ENCODE assay signal across 19 mouse cellular contexts in the genomic region with DNA sequence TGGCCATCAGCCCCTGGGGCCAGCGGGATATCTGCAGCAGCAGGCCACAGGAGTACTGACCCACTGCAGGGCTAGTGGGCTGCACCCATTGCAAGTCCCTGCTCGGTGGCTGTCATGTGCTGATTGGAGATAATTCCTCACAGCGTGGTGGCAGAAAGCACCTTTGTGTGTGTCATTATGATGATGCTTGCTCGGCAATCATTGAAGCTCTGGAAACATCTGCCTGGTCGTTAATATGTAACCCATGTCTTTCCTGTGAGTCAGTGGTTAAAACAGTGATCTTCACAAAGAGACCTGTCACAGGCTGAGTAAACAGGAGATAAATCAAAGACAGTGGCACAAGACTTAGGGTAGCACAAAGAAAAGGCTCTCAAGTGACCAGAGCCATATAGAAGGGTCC.
DNase-seq lines count a peak whose midpoint lies in the region; ATAC-seq and TF ChIP-seq lines count a peak whose summit lies in the region.
"Had no signal": no experiment of that assay in that cellular context is flagged by ENCODE, and none has a peak within 500 bp of the region (broad histone marks: within the 10 kb centered on the region; RNA-seq: fewer than 3 reads in every experiment).

No protein-coding gene starts in this region.

- no peak overlapping the region for H3K4me2 ChIP-seq in intestine, embryonic 14.5 days (ENCODE audit: low read length)
- H3K4me2 ChIP-seq in liver, embryonic 12.5 days: peak overlapping the region; percentile 53
- H3K4me2 ChIP-seq in lung, postnatal 0 days (replicated peaks; ENCODE audit: low read depth, low read length): no peak overlapping the region
- H3K4me2 ChIP-seq: heart, embryonic 12.5 days; neural tube, embryonic 12.5 days had no signal

- peak; percentile 22 to 29 for DNase-seq in kidney, postnatal 36 days
- no peak for DNase-seq in kidney, adult 18-20 months
- no peak for DNase-seq in intestine, embryonic 14.5 days (ENCODE audit: low spot score)
- DNase-seq in gastrocnemius, postnatal 4 days (ENCODE audit: low spot score in 2 of 2): no peak
- DNase-seq in lung, postnatal 0 days (ENCODE audit: low spot score): no peak
- DNase-seq: adrenal gland, postnatal 36 days; cerebellum, adult 9-11 months; forebrain, postnatal 0 days; gastrocnemius, adult 2 months; heart, postnatal 36 days; lung, adult 2 months; right cerebral cortex, postnatal 25 days had no signal

- 44% methylated on average over 5 of the region's 5 CpGs for WGBS in intestine, embryonic 14.5 days
- 24% methylated on average over 5 of the region's 5 CpGs for WGBS in liver, embryonic 12.5 days (ENCODE audit: insufficient replicate concordance)
- 50% methylated on average over 5 of the region's 5 CpGs for WGBS in lung, postnatal 0 days

- H3K4me3 ChIP-seq in intestine, embryonic 14.5 days (ENCODE audit: low read depth, low read length): no peak overlapping the region
- no peak overlapping the region for H3K4me3 ChIP-seq in liver, embryonic 12.5 days
- no peak overlapping the region for H3K4me3 ChIP-seq in lung, postnatal 0 days (ENCODE audit: low read depth, low read length)
- H3K4me3 ChIP-seq: gastrocnemius, adult 2 months; heart, embryonic 12.5 days; neural tube, embryonic 12.5 days had no signal

- H3K27ac ChIP-seq in intestine, embryonic 14.5 days (ENCODE audit: low read depth): no peak overlapping the region
- peak overlapping the region; percentile 81 for H3K27ac ChIP-seq in liver, embryonic 12.5 days
- no peak overlapping the region for H3K27ac ChIP-seq in lung, postnatal 0 days (ENCODE audit: low read length)
- H3K27ac ChIP-seq: gastrocnemius, adult 2 months; macrophage; neural tube, embryonic 12.5 days had no signal

- no peaks in the 10 kb centered on the region for H3K27me3 ChIP-seq in intestine, embryonic 14.5 days (replicated peaks; ENCODE audit: control insufficient read depth, insufficient read depth, low read length)
- no peaks in the 10 kb centered on the region for H3K27me3 ChIP-seq in liver, embryonic 12.5 days (replicated peaks)
- H3K27me3 ChIP-seq in lung, postnatal 0 days (replicated peaks; ENCODE audit: insufficient read depth, low read length): no peaks in the 10 kb centered on the region
- H3K27me3 ChIP-seq: CH12.LX; neural tube, embryonic 12.5 days had no signal

- no peaks in the 10 kb centered on the region for H3K36me3 ChIP-seq in intestine, embryonic 14.5 days (ENCODE audit: control insufficient read depth, insufficient read depth, low read length)
- no peaks in the 10 kb centered on the region for H3K36me3 ChIP-seq in liver, embryonic 12.5 days
- H3K36me3 ChIP-seq in lung, postnatal 0 days (ENCODE audit: insufficient read depth, low read length): no peaks in the 10 kb centered on the region
- H3K36me3 ChIP-seq: heart, embryonic 12.5 days; neural tube, embryonic 12.5 days had no signal

- no peaks in the 10 kb centered on the region for H3K9me3 ChIP-seq in intestine, embryonic 14.5 days (ENCODE audit: control insufficient read depth, low read length)
- no peaks in the 10 kb centered on the region for H3K9me3 ChIP-seq in liver, embryonic 12.5 days (replicated peaks)
- no peaks in the 10 kb centered on the region for H3K9me3 ChIP-seq in lung, postnatal 0 days (ENCODE audit: low read length)
- H3K9me3 ChIP-seq: heart, embryonic 12.5 days; neural tube, embryonic 12.5 days had no signal

- TF ChIP-seq EP300 in lung, postnatal 0 days (IDR thresholded peaks at IDR 0.05): no peak

- H3K4me1 ChIP-seq in intestine, embryonic 14.5 days (replicated peaks; ENCODE audit: control insufficient read depth, insufficient read depth, low read length): peaks cover 5% of the 10 kb centered on the region; the same call in 1 of the 2 replicates
- H3K4me1 ChIP-seq in liver, embryonic 12.5 days: peaks cover 45% of the 10 kb centered on the region
- no peaks in the 10 kb centered on the region for H3K4me1 ChIP-seq in lung, postnatal 0 days (ENCODE audit: insufficient read depth, low read depth, low read length)
- H3K4me1 ChIP-seq: heart, embryonic 12.5 days had no signal

- no peak for TF ChIP-seq CTCF in lung, postnatal 0 days (IDR thresholded peaks at IDR 0.05)

- peak; percentile 36; the same call in 1 of the 2 replicates for ATAC-seq in intestine, embryonic 14.5 days (replicated peaks; ENCODE audit: low FRiP score, low TSS enrichment, low read depth)
- peak; percentile 41 for ATAC-seq in liver, embryonic 12.5 days
- no peak for ATAC-seq in lung, postnatal 0 days
- no peak for ATAC-seq in CD4-positive, CD25-positive, alpha-beta regulatory T cell, adult 4 months
- ATAC-seq: activated CD4-positive, CD25-positive, alpha-beta regulatory T cell, adult 4 months; forebrain, postnatal 0 days had no signal

- no peak overlapping the region for H3K9ac ChIP-seq in intestine, embryonic 14.5 days (ENCODE audit: low read length)
- peak overlapping the region; percentile 51 for H3K9ac ChIP-seq in liver, embryonic 12.5 days
- H3K9ac ChIP-seq in lung, postnatal 0 days (replicated peaks; ENCODE audit: low read depth): no peak overlapping the region
- H3K9ac ChIP-seq: forebrain, postnatal 0 days; heart, embryonic 12.5 days; neural tube, embryonic 12.5 days had no signal

Comparison
In these comparisons a context has a peak if more than half of its experiments do, and no peak if none do; other contexts are left out.
1. DNase-seq: peak in kidney, postnatal 36 days (2 of 2); none in kidney, adult 18-20 months (single experiment), intestine, embryonic 14.5 days (single experiment), gastrocnemius, postnatal 4 days (0 of 2) and lung, postnatal 0 days (single experiment).
2. ATAC-seq: peak in intestine, embryonic 14.5 days (single experiment) and liver, embryonic 12.5 days (single experiment); none in lung, postnatal 0 days (single experiment) and CD4-positive, CD25-positive, alpha-beta regulatory T cell, adult 4 months (single experiment).